ENCODE assay signal across 21 mouse cellular contexts in the genomic region with DNA sequence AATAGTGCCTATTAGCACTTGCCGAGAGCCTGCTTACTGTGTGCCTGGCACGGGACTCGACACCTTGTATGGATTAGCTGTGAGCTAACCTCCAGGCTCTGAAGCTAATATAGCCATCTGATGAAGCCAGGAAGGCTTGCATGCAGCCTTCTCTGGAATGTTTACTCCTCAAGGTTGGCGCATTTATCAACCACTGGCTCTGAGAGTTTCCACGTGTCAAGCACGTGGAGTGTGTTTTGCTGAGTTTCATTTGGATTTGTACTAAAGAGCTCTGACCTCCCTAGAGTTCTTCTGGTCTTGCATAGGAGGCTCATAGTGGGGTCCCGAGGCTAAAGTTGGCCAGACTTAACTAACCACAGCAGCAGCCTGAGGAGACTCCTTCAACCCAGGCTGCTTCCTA. TPM values are rescaled to one million over a fixed set of nuclear protein-coding genes. Genes with fewer than 3 reads are reported as not detected.
DNase-seq lines count a peak whose midpoint lies in the region; ATAC-seq and TF ChIP-seq lines count a peak whose summit lies in the region.
"Had no signal": no experiment of that assay in that cellular context is flagged by ENCODE, and none has a peak within 500 bp of the region (broad histone marks: within the 10 kb centered on the region; RNA-seq: fewer than 3 reads in every experiment).

No protein-coding gene starts in this region.

- no peaks in the 10 kb centered on the region for H3K9me3 ChIP-seq in heart, embryonic 10.5 days
- no peaks in the 10 kb centered on the region for H3K9me3 ChIP-seq in limb, embryonic 14.5 days (ENCODE audit: control insufficient read depth, low read length)
- no peaks in the 10 kb centered on the region for H3K9me3 ChIP-seq in midbrain, postnatal 0 days (ENCODE audit: low read length)
- H3K9me3 ChIP-seq: forebrain, embryonic 12.5 days; heart, embryonic 15.5 days; hindbrain, embryonic 13.5 days had no signal

- H3K36me3 ChIP-seq in heart, embryonic 10.5 days = no peaks in the 10 kb centered on the region
- H3K36me3 ChIP-seq in limb, embryonic 14.5 days (ENCODE audit: control insufficient read depth, insufficient read depth, low read length) = no peaks in the 10 kb centered on the region
- no peaks in the 10 kb centered on the region for H3K36me3 ChIP-seq in midbrain, postnatal 0 days (ENCODE audit: insufficient read depth, low read length)
- H3K36me3 ChIP-seq: forebrain, embryonic 12.5 days; heart, embryonic 15.5 days; hindbrain, embryonic 13.5 days had no signal

- WGBS in heart, embryonic 10.5 days = 64% methylated on average over 7 of the region's 7 CpGs
- 46% methylated on average over 7 of the region's 7 CpGs for WGBS in limb, embryonic 14.5 days
- 89% methylated on average over 7 of the region's 7 CpGs for WGBS in midbrain, postnatal 0 days

- H3K4me2 ChIP-seq in limb, embryonic 14.5 days (replicated peaks; ENCODE audit: low read depth, low read length, severe bottlenecking) = no peak overlapping the region
- no peak overlapping the region for H3K4me2 ChIP-seq in midbrain, postnatal 0 days (ENCODE audit: low read depth, low read length, poor library complexity, severe bottlenecking)
- H3K4me2 ChIP-seq: forebrain, embryonic 12.5 days; heart, embryonic 11.5 days; heart, embryonic 15.5 days; hindbrain, embryonic 13.5 days had no signal

- peak; percentile 91 for DNase-seq in heart, adult 11 months
- DNase-seq in heart, embryonic 10.5 days (ENCODE audit: low spot score) = no peak
- peak; percentile 57 for DNase-seq in forelimb bud, embryonic 11.5 days (ENCODE audit: low read depth, low spot score)
- DNase-seq in limb, embryonic 14.5 days (ENCODE audit: low spot score) = no peak
- no peak for DNase-seq in urinary bladder, postnatal 36 days (ENCODE audit: low spot score in 2 of 2)
- DNase-seq in midbrain, postnatal 0 days (ENCODE audit: low spot score) = no peak
- DNase-seq: adrenal gland, postnatal 10 days; cerebellum, adult 11 months; cerebellum, adult 8-10 months; cerebellum, postnatal 25 days; gastrocnemius, postnatal 36 days; heart, adult 18-20 months; heart, postnatal 14 days had no signal

- TF ChIP-seq CTCF in midbrain, postnatal 0 days (IDR thresholded peaks at IDR 0.05) = no peak

- no peak overlapping the region for H3K9ac ChIP-seq in limb, embryonic 14.5 days (ENCODE audit: low read depth, low read length, severe bottlenecking)
- H3K9ac ChIP-seq in midbrain, postnatal 0 days (replicated peaks; ENCODE audit: low read length, poor library complexity, severe bottlenecking) = no peak overlapping the region
- H3K9ac ChIP-seq: forebrain, embryonic 12.5 days; heart, embryonic 15.5 days; hindbrain, embryonic 13.5 days had no signal

- H3K27ac ChIP-seq in heart, embryonic 10.5 days = no peak overlapping the region
- H3K27ac ChIP-seq in limb, embryonic 14.5 days (replicated peaks; ENCODE audit: low read depth, low read length) = 0 out of 2 replicates have a peak overlapping the region, but pooled peaks have one; percentile 71
- no peak overlapping the region for H3K27ac ChIP-seq in midbrain, postnatal 0 days (ENCODE audit: low read depth, low read length)
- H3K27ac ChIP-seq: forebrain, embryonic 12.5 days; heart, embryonic 15.5 days; hindbrain, embryonic 13.5 days; hindbrain, postnatal 0 days had no signal

- no peak for ATAC-seq in limb, embryonic 14.5 days (ENCODE audit: low FRiP score, low read depth)
- no peak for ATAC-seq in midbrain, postnatal 0 days (ENCODE audit: low FRiP score)
- ATAC-seq: forebrain, embryonic 16.5 days; hindbrain, postnatal 0 days had no signal

- no peak overlapping the region for H3K4me3 ChIP-seq in heart, embryonic 10.5 days
- no peak overlapping the region for H3K4me3 ChIP-seq in limb, embryonic 14.5 days (replicated peaks; ENCODE audit: low read length)
- H3K4me3 ChIP-seq in midbrain, postnatal 0 days (ENCODE audit: low read depth, low read length) = no peak overlapping the region
- H3K4me3 ChIP-seq: forebrain, embryonic 12.5 days; heart, embryonic 15.5 days; hindbrain, embryonic 13.5 days had no signal

- H3K27me3 ChIP-seq in heart, embryonic 10.5 days (ENCODE audit: insufficient read depth, poor library complexity, severe bottlenecking) = no peaks in the 10 kb centered on the region
- no peaks in the 10 kb centered on the region for H3K27me3 ChIP-seq in limb, embryonic 14.5 days (ENCODE audit: control insufficient read depth, insufficient read depth, low read length)
- no peaks in the 10 kb centered on the region for H3K27me3 ChIP-seq in midbrain, postnatal 0 days (ENCODE audit: insufficient read depth, low read length)
- H3K27me3 ChIP-seq: CH12.LX; forebrain, embryonic 12.5 days; heart, embryonic 15.5 days; hindbrain, embryonic 13.5 days had no signal

- no peak for TF ChIP-seq POLR2A in limb, embryonic 14.5 days (IDR thresholded peaks at IDR 0.05; ENCODE audit: borderline replicate concordance, extremely low read depth, insufficient read depth, insufficient read length)

- peaks cover 39% of the 10 kb centered on the region for H3K4me1 ChIP-seq in heart, embryonic 10.5 days
- peaks cover 38% of the 10 kb centered on the region for H3K4me1 ChIP-seq in limb, embryonic 14.5 days (ENCODE audit: control insufficient read depth, insufficient read depth, low read length)
- no peaks in the 10 kb centered on the region for H3K4me1 ChIP-seq in midbrain, postnatal 0 days (ENCODE audit: insufficient read depth, low read length)
- H3K4me1 ChIP-seq: forebrain, embryonic 12.5 days; hindbrain, embryonic 13.5 days had no signal

RNA-seq across cellular contexts. Expression of a gene that starts 55.2 kb away (rescaled TPM):
- 0.30 and 1.1 TPM in 2 replicates for polyA plus RNA-seq in heart, embryonic 10.5 days (2016; fragmentation: Nextera tagmentation; extraction: Ambion mirVana)
- 42.0 and 49.1 TPM in 2 replicates for polyA plus RNA-seq in limb, embryonic 14.5 days (2012; rRNA removed)
- 14.6 and 16.1 TPM in 2 replicates for polyA plus RNA-seq in limb, embryonic 14.5 days (2014; fragmentation: Nextera tagmentation; extraction: Ambion mirVana)
- total RNA-seq in midbrain, postnatal 0 days (2014; rRNA removed) = 1.3 and 4.9 TPM in 2 replicates
- 0.28 and 1.1 TPM in 2 replicates for polyA plus RNA-seq in midbrain, postnatal 0 days (2015; fragmentation: Nextera tagmentation; extraction: Ambion mirVana)
- total RNA-seq: CH12.LX; hematopoietic stem cell, adult 5-6 weeks had no signal

Comparison
In these comparisons a context has a peak if more than half of its experiments do, and no peak if none do; other contexts are left out.
1. DNase-seq: peak in heart, adult 11 months (single experiment) and forelimb bud, embryonic 11.5 days (single experiment); none in heart, embryonic 10.5 days (single experiment), limb, embryonic 14.5 days (single experiment), urinary bladder, postnatal 36 days (0 of 2) and midbrain, postnatal 0 days (single experiment).